Mouse (Mus musculus): ENCODE results near the gene Bex6.

- TF ChIP-seq CTCF (IDR thresholded peaks at IDR 0.05; ENCODE audit: borderline replicate concordance, insufficient read depth, low read depth, low read length) (no peak), POLR2A (IDR thresholded peaks at IDR 0.05; ENCODE audit: borderline replicate concordance, insufficient read depth, low read length) (no peak)
Measured at GRCm38 (mm10) chr16:32214156-32214555, 34.5 kb downstream of the Bex6 start.
